Mouse (Mus musculus) liver, postnatal 0 days (tissue): ENCODE measurements at regions not wholly inside any gene's neighbourhood (a gene's known extent, or its start where the extent isn't known, plus 50 kb on each side); places are given as distances from the start of the nearest gene placed in this dataset.

Experiments
- ATAC-seq: fragments of 200-750 bp; cut with Nextera tagmentation; 2 replicates; pipeline ENCODE4 v1.8.0; 2017; ENCODE audit warnings: mild to moderate bottlenecking, moderate library complexity
- DNase-seq: peaks from one replicate; pipeline ENCODE4 v3.0.0-alpha.2; 2016
- H3K27ac ChIP-seq: fragments of 300-500 bp; sonication (generic); 2 replicates; pipeline ENCODE4 v1.5.1; 2014; ENCODE audit warnings: antibody characterized with exemption, moderate library complexity, mild to moderate bottlenecking, low read depth
- H3K27me3 ChIP-seq: fragments of 300-500 bp; sonication (generic); 2 replicates; pipeline ENCODE4 v1.6.1; 2014; ENCODE audit warnings: low read length, control low read depth, mixed read lengths; ENCODE audit not compliant: insufficient read depth
- H3K36me3 ChIP-seq: fragments of 300-500 bp; sonication (generic); replicated peaks from 2 replicates; pipeline ENCODE4 v1.6.1; 2014; ENCODE audit warnings: mild to moderate bottlenecking, control low read depth, low read length, moderate library complexity, mixed read lengths; ENCODE audit not compliant: insufficient read depth
- H3K4me1 ChIP-seq: fragments of 300-500 bp; sonication (generic); 2 replicates; pipeline ENCODE4 v1.6.1; 2014; ENCODE audit warnings: antibody characterized with exemption, mild to moderate bottlenecking, control low read depth; ENCODE audit not compliant: insufficient read depth
- H3K4me2 ChIP-seq: fragments of 300-500 bp; sonication (generic); 2 replicates; pipeline ENCODE4 v1.6.1; 2014; ENCODE audit warnings: low read depth, mild to moderate bottlenecking, low read length, moderate library complexity, mixed read lengths
- H3K4me3 ChIP-seq: fragments of 300-500 bp; sonication (generic); 2 replicates; pipeline ENCODE4 v1.5.1; 2014; ENCODE audit warnings: low read depth, low read length
- H3K9ac ChIP-seq: fragments of 300-500 bp; sonication (generic); replicated peaks from 2 replicates; pipeline ENCODE4 v1.6.1; 2014; ENCODE audit warnings: mild to moderate bottlenecking, moderate library complexity
- H3K9me3 ChIP-seq: fragments of 300-500 bp; sonication (generic); 2 replicates; pipeline ENCODE4 v1.6.1; 2016; ENCODE audit warnings: mild to moderate bottlenecking, control low read depth, low read length, mixed read lengths
- CTCF ChIP-seq: sonication (generic); IDR thresholded peaks from 2 replicates; pipeline ENCODE4 v1.5.1; 2016; ENCODE audit warnings: antibody characterized with exemption, low read depth
- EP300 ChIP-seq: IDR thresholded peaks from 2 replicates; pipeline ENCODE4 v1.6.1; 2016; ENCODE audit warnings: antibody characterized with exemption, low read depth, mild to moderate bottlenecking
- WGBS: fragments of 180-500 bp; shearing (Covaris S2); extraction: QIAGEN DNeasy Blood & Tissue Kit; methylation state at CpG from one replicate; pipeline ENCODE4 v1.1.7; 2014; ENCODE audit not compliant: insufficient replicate concordance; 5-methylcytosine and 5-hydroxymethylcytosine counted together

- no peak for TF ChIP-seq CTCF
- no peak for TF ChIP-seq EP300
- DNase-seq (no peak), ATAC-seq (no peak)
- WGBS: 63% methylated on average over 6 of the region's 6 CpGs
- Histone ChIP-seq H3K27ac (no peak overlapping the region), H3K36me3 (no peaks in the 10 kb centered on the region), H3K27me3 (no peaks in the 10 kb centered on the region), H3K9ac (no peak overlapping the region), H3K4me1 (no peaks in the 10 kb centered on the region), H3K4me2 (no peak overlapping the region), H3K4me3 (no peak overlapping the region), H3K9me3 (no peaks in the 10 kb centered on the region)
Observed at GRCm38 (mm10) chr13:52007585-52008395, 161.3 kb downstream of the Gadd45g start.

GRCm38 (mm10) chr13:52009231-52009630, 162.8 kb downstream of the Gadd45g start:
- Histone ChIP-seq H3K36me3 (no peaks in the 10 kb centered on the region), H3K9me3 (no peaks in the 10 kb centered on the region), H3K4me3 (no peak overlapping the region), H3K27ac (no peak overlapping the region), H3K4me1 (0 out of 2 replicates have a peak, but pooled peaks cover 5% of the 10 kb centered on the region), H3K4me2 (no peak overlapping the region), H3K27me3 (no peaks in the 10 kb centered on the region), H3K9ac (no peak overlapping the region)
- WGBS: 77% methylated on average over 4 of the region's 4 CpGs
- no peak for TF ChIP-seq CTCF
- no peak for TF ChIP-seq EP300
- ATAC-seq: no peak
- no peak for DNase-seq

- Histone ChIP-seq H3K27me3 (no peaks in the 10 kb centered on the region), H3K4me1 (0 out of 2 replicates have a peak, but pooled peaks cover 5% of the 10 kb centered on the region), H3K4me3 (no peak overlapping the region), H3K9me3 (no peaks in the 10 kb centered on the region), H3K27ac (no peak overlapping the region), H3K36me3 (no peaks in the 10 kb centered on the region), H3K4me2 (no peak overlapping the region), H3K9ac (no peak overlapping the region)
- DNase-seq: no peak
- 71% methylated on average over 6 of the region's 6 CpGs for WGBS
- peak; percentile 55 for ATAC-seq
- no peak for TF ChIP-seq EP300
- TF ChIP-seq CTCF: no peak
Observed at GRCm38 (mm10) chr13:52009766-52010165, 163.3 kb downstream of the Gadd45g start.

- Histone ChIP-seq H3K9ac (no peak overlapping the region), H3K9me3 (no peaks in the 10 kb centered on the region), H3K27ac (no peak overlapping the region), H3K27me3 (no peaks in the 10 kb centered on the region), H3K4me2 (no peak overlapping the region), H3K36me3 (no peaks in the 10 kb centered on the region), H3K4me1 (0 out of 2 replicates have a peak, but pooled peaks cover 5% of the 10 kb centered on the region), H3K4me3 (no peak overlapping the region)
- DNase-seq: no peak
- TF ChIP-seq CTCF: no peak
- no peak for TF ChIP-seq EP300
- peak; percentile 58; the same call in 1 of the 2 replicates for ATAC-seq
- WGBS: 54% methylated on average over 3 of the region's 3 CpGs
Observed at GRCm38 (mm10) chr13:52011001-52011400, 164.5 kb downstream of the Gadd45g start.

- no peak overlapping the region for H3K4me2 ChIP-seq
- no peak overlapping the region for H3K9ac ChIP-seq
- H3K4me3 ChIP-seq: no peak overlapping the region
- H3K9me3 ChIP-seq: no peaks in the 10 kb centered on the region
- no peak for DNase-seq
- H3K27ac ChIP-seq: no peak overlapping the region
- no peaks in the 10 kb centered on the region for H3K36me3 ChIP-seq
- TF ChIP-seq EP300 (no peak), CTCF (no peak)
- no peaks in the 10 kb centered on the region for H3K27me3 ChIP-seq
- H3K4me1 ChIP-seq: 0 out of 2 replicates have a peak, but pooled peaks cover 5% of the 10 kb centered on the region
- WGBS: 41% methylated on average over 1 of the region's 1 CpGs
- peak; percentile 33; the same call in 1 of the 2 replicates for ATAC-seq
Observed at GRCm38 (mm10) chr13:52013182-52013581, 166.7 kb downstream of the Gadd45g start.

- TF ChIP-seq CTCF: no peak
- TF ChIP-seq EP300: no peak
- H3K27me3 ChIP-seq: no peaks in the 10 kb centered on the region
- H3K9ac ChIP-seq: no peak overlapping the region
- ATAC-seq (no peak), DNase-seq (no peak)
- H3K9me3 ChIP-seq: no peaks in the 10 kb centered on the region
- H3K27ac ChIP-seq: no peak overlapping the region
- WGBS: 70% methylated on average over 2 of the region's 2 CpGs
- H3K4me1 ChIP-seq: 0 out of 2 replicates have a peak, but pooled peaks cover 5% of the 10 kb centered on the region
- H3K4me3 ChIP-seq: no peak overlapping the region
- no peaks in the 10 kb centered on the region for H3K36me3 ChIP-seq
- H3K4me2 ChIP-seq: no peak overlapping the region
Observed at GRCm38 (mm10) chr13:52013757-52014156, 167.3 kb downstream of the Gadd45g start.
